Mouse (Mus musculus) cortical plate, adult 2 months (tissue): ENCODE data around the gene Gatad2b.

ENCODE experiments used
- CTCF ChIP-seq: fragments of 200-500 bp; IDR thresholded peaks from 2 replicates; pipeline ENCODE4 v1.5.1; 2011; ENCODE audit warnings: mild to moderate bottlenecking, control low read depth, low read length; ENCODE audit not compliant: insufficient read depth; ENCODE audit errors: extremely low read depth
- POLR2A ChIP-seq: fragments of 200-500 bp; IDR thresholded peaks from 2 replicates; pipeline ENCODE4 v1.6.1; 2011; ENCODE audit warnings: mild to moderate bottlenecking, low read length, control low read depth; ENCODE audit not compliant: insufficient read depth; ENCODE audit errors: extremely low read depth

- TF ChIP-seq CTCF (no peak), POLR2A (no peak)
These were observed 42.5 kb downstream of the Gatad2b start for GRCm38 (mm10) chr3:90335517-90335916.
